Mouse (Mus musculus) spleen, adult 2 months (tissue): ENCODE measurements around the gene Ednra.

ENCODE experiments used
- CTCF ChIP-seq: fragments of 200-500 bp; IDR thresholded peaks from 2 replicates; pipeline ENCODE4 v1.5.1; 2011; ENCODE audit warnings: mild to moderate bottlenecking, inconsistent platforms; ENCODE audit not compliant: insufficient read depth, insufficient read length, insufficient replicate concordance; ENCODE audit errors: extremely low read depth
- POLR2A ChIP-seq: fragments of 200-500 bp; IDR thresholded peaks from 2 replicates; pipeline ENCODE4 v1.6.1; 2011; ENCODE audit warnings: low read depth, low read length, inconsistent platforms

- no peak for TF ChIP-seq CTCF
- TF ChIP-seq POLR2A = no peak
Measured at GRCm38 (mm10) chr8:77634035-77634434, 90.2 kb downstream of the Ednra start.
